Mouse (Mus musculus): ENCODE measurements around the gene Ptma. TPM values are rescaled to one million over a fixed set of nuclear protein-coding genes. Genes with fewer than 3 reads are reported as not detected.
"Not testable (repeated sequence)": the region's sequence is repeated elsewhere in the genome, so short reads cannot be mapped to it uniquely, and the experiment has no call there.

Ptma gene
- total RNA-seq (2021), result 100 to 1,000 TPM; 359 to 366 TPM

GRCm38 (mm10) chr1:86526116-86526788 lies at the start of gene Ptma:
TSS of gene Ptma (plus strand) at chr1:86526726.
- intact Hi-C loops (cut with DNase I), result loop anchor here (5.0 kb wide), 2 partner anchors 149 to 169 kb away; partner anchors contain the start of gene Ncl
- DNase-seq (ENCODE audit: low spot score in 2 of 2), result peak; percentile 99 to 100

- DNase-seq (ENCODE audit: low spot score in 2 of 2), result no peak
- intact Hi-C loops (cut with DNase I), result no loop called here
Observed at GRCm38 (mm10) chr1:86477738-86478285, 48.7 kb upstream of the Ptma start.

DNA sequence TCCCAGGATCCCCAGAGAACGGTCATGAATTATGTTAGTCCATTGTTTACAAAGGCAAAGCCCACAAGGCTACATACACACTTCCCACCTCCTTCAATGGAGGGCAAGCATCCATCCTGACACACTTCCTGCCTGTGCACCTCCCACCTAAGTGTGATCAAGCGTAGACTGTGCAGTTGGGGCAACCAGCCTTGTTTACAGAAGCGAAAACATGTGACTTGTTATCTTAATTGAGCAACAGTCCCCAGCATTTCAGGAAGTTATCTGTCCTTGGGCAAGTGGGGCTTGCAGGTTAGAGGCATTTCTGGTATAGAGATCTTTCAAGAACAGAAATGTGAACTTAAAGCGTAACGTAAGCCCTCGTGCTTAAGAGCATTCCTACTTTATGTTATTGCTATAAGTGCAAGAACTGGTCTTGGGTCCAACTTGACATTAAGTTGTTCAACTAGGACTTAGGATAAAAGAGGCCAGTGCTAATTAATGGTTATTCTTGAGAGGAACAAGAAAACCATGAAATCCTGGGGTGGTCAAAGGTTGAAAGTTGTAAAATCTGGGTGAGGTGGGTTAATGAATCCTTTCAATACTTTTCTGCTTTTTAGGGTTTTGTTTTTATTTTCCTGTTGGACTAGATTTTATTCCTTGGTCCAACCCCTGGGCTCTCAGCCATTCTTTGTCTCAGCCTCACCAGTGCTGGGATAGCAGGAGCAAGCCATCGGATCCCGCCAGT lies 47.3 kb upstream of the Ptma start:
- no peak for DNase-seq (ENCODE audit: low spot score in 2 of 2)
- intact Hi-C loops (cut with DNase I), result no loop called here

- DNase-seq (ENCODE audit: low spot score in 2 of 2), result no peak
- intact Hi-C loops (cut with DNase I), result no loop called here
Observed at GRCm38 (mm10) chr1:86480288-86480687, 46.2 kb upstream of the Ptma start.

DNA sequence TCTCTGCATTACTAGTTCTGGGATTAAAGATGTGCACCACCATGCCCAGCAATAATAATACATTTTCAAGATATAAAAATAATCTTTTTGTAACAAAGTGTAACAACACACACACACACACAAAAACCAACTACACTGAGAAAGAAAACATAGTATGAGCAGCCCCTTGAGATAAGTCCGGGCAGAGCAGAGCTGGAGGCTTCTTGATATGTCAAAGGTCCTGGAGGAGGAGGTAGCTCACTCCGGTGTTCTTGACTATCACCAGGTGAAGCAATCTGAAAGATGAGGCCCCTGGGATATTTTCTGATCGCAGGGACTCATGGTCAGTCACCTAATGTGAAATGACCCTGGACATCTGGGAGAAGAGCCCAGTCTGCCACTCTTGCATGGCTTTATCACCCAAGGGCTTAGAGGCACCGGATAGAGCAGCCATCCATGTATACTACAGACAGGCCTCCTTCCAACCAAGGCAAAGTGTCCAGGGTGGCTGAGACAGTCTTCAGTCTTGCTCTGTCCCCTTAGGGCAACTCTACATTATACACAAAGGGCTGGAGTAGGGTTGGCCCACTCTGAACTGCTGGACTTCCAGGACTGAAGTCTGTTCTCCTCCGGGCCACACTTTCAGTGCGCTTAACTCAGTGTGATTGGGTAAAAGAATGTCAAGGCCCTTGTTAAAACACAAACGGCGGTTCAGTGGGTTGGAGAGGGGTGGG lies 45.6 kb upstream of the Ptma start:
- intact Hi-C loops (cut with DNase I), result no loop called here
- DNase-seq (ENCODE audit: low spot score in 2 of 2), result no peak

DNA sequence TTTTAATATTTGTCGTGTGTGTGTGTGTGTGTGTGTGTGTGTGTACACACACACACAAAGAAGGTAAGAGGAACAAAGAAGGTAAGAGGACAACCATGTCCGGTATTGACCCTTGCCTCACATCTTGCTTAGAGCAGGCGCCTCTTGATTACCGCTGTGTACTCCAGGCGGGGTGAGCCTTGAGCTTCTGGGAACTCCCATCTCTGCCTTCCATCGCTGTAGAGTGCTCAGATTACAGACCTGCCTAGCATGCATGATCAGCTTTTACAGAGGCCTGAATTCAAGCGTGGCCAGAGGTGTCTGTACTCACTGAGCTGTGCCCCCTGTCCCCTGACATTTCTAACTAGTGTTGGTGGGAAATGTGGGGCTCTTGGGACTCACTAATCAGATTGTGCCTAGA lies 45.1 kb upstream of the Ptma start:
- intact Hi-C loops (cut with DNase I), result no loop called here
- no peak for DNase-seq (ENCODE audit: low spot score in 2 of 2)

DNA sequence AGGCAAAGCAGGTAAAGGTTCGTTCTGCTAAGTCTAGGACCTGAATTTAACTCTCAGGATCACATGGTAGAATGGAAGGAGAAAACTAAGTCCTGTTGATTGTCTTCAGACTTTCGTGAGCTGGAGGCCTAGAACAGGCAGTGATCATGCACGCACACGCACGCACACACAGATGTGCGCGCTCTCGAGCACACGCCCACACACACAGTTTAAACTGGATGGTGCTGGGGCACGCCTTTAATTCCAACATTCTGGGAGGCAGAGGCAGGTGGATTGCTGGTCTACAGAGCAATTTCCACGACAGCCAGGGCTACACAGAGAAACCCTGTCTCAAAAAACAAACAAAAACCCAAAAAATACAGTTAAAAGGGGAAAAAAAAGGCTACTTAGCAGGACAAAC lies 44.2 kb upstream of the Ptma start:
- intact Hi-C loops (cut with DNase I), result no loop called here
- no peak for DNase-seq (ENCODE audit: low spot score in 2 of 2)

DNA sequence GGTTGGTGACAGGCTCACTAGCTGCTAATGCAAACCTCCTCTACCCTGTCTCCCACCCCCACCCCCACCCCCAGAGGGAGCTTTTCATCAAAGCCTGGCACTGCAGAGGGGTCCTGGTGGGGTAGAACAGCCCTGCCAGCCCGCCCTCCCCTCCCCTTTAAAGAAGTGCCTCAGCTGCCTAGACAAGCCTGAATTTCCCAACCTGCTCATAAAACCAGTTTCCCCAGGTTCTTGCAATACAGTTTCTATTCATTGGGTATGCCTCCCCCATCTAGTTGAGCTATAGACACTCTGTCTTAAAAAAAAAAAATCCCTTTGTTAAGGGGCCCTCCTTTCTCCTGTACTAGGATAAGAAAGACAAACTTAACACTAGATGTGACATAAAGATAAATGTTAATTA lies 43.8 kb upstream of the Ptma start:
- DNase-seq (ENCODE audit: low spot score in 2 of 2), result no peak
- intact Hi-C loops (cut with DNase I), result no loop called here

DNA sequence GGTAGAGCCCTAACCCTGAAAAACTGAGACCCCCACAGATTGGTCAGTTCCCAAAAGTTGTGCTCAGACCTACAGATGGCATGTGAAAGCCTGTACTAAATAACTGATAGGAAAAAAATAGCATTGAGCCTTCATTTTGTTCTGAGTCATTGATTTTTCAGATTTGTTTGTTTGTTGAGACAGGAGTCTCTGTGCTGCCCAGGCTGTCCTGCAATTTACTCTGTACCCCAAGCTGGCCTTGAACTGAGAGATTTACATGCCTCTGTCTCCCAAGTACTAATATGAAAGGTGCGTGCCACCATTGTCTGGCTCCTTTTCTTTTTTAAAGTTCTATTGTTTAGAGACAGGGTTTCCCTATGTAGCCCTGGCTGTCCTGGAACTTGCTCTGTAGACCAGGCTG lies 41.2 kb upstream of the Ptma start:
- intact Hi-C loops (cut with DNase I), result no loop called here
- no peak for DNase-seq (ENCODE audit: low spot score in 2 of 2)

DNA sequence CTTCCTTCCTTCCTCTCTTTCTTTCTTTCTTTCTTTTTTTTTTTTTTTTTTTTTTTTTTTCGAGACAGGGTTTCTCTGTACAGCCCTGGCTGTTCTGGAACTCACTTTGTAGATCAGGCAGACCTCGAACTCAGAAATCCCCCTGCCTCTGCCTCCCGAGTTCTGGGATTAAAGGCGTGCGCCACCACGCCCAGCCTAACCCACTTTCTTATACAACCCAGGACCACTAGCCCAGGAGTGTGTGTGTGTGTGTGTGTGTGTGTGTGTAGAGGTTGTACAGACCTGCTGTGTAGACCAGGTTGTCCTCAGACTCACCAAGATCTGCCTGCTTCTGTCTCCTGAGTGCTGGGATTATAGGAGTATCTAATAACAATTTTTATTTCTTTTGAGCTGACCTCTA lies 40.7 kb upstream of the Ptma start:
- DNase-seq (ENCODE audit: low spot score in 2 of 2); intact Hi-C loops (cut with DNase I): not testable (repeated sequence)

DNA sequence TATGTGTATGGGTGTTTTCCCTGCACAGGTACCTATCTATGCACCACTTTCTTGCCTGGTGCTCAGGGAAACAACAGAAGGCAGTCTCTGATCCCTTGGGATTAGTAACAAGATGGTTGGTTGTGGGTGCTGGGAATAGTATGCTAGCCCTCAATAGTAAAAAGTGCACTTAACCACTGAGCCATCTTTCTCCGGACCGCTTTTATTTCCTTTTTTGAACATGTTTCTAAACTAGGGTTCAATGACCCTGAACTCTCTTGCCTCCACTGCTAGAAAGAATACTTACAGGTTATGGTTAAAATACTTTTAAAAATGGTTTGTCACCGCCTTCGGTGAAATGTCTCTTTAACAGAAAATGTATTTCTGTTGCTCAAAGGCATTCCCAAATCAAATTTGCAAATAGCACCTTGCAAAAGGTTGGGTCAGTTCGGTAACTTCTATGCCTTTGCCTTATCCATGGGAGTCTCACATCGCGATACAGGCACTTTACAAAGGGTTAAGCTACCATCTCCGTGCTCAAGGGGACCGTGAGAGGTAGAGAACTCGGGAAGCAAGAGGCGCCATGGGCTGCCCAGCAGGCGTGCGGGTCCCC lies 39.7 kb upstream of the Ptma start:
- DNase-seq (ENCODE audit: low spot score in 2 of 2), result no peak
- intact Hi-C loops (cut with DNase I), result loop anchor here (1.0 kb wide), 2 partner anchors 39 to 44 kb away; no protein-coding TSS in a partner anchor

- peak; percentile 100 for DNase-seq (ENCODE audit: low spot score in 2 of 2)
- intact Hi-C loops (cut with DNase I), result loop anchor here (1.0 kb wide), 2 partner anchors 38 to 45 kb away; no protein-coding TSS in a partner anchor
Observed at GRCm38 (mm10) chr1:86487295-86487907, 39.1 kb upstream of the Ptma start.

- DNase-seq (ENCODE audit: low spot score in 2 of 2), result no peak
- intact Hi-C loops (cut with DNase I), result loop anchor here (1.0 kb wide), 2 partner anchors 37 to 46 kb away; no protein-coding TSS in a partner anchor
Observed at GRCm38 (mm10) chr1:86487908-86488314, 38.6 kb upstream of the Ptma start.

DNA sequence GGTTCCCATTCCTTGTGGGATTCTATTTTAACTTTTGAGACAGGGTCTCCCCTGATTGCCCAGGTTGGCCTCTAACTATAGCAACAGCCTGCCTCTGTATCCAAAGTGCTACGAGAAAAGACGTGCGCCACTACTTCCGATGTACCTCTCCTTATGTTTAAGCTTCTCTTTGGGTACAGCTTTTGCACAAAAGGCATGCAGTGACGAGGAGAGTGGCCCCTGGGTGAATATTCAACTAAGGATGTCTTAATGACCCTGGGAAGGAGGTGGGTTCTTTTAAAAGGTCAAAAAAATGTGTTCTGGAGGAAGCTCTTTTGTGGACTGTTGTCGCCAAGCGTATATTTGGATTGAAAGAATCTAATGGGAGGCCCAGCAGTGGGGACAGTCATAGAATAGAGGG lies 38.2 kb upstream of the Ptma start:
- no peak for DNase-seq (ENCODE audit: low spot score in 2 of 2)
- intact Hi-C loops (cut with DNase I), result no loop called here

DNA sequence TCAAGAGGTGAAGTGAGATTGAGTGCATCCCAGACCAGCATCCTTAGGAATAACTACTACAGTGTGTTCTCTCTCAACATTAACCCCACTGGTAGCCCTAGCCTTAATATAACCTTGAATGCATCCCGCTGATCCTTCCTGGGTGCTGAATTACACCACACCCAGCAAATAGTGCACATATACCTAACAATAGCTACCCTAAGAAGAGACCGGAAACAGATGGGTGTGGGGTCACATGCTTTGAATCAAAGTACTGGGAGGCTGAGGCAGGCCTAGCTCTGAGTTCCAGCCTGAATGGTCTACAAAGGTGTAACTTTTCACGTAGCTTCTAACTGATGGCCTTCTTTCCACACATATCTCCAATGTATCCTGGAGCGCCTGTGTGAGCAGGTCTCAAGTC lies 37.8 kb upstream of the Ptma start:
- intact Hi-C loops (cut with DNase I), result no loop called here
- DNase-seq (ENCODE audit: low spot score in 2 of 2), result no peak

GRCm38 (mm10) chr1:86489901-86490300 lies 36.6 kb upstream of the Ptma start:
- intact Hi-C loops (cut with DNase I), result no loop called here
- no peak for DNase-seq (ENCODE audit: low spot score in 2 of 2)

DNA sequence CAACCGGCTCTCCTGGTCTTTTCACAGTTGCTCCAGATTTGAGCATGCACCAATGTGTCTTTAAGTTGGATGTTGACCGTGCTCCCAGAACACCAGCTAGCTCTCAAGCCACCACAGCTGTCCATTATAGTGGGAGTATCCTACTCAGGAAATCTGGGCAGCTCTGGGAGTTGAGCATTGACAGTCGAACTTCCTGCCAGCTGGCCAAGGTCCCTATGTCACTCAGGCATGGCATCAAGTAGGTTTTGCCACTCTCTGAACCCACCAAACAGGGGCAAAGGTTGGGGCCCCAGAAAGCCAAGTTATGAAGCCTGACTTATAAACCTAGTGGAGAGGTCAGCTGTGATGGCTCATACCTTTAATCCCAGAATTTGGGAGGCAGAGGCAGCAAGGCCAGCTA lies 35.8 kb upstream of the Ptma start:
- intact Hi-C loops (cut with DNase I), result no loop called here
- no peak for DNase-seq (ENCODE audit: low spot score in 2 of 2)

GRCm38 (mm10) chr1:86491533-86492094 lies 34.9 kb upstream of the Ptma start:
- intact Hi-C loops (cut with DNase I), result no loop called here
- no peak for DNase-seq (ENCODE audit: low spot score in 2 of 2)
